Mouse (Mus musculus) liver, adult 2 months (tissue): ENCODE measurements around the gene Hoxd13.

Source experiments
- CTCF ChIP-seq: fragments of 200-500 bp; IDR thresholded peaks from 2 replicates; pipeline ENCODE4 v1.5.1; 2011; ENCODE audit warnings: low read depth, low read length, control low read depth
- POLR2A ChIP-seq: fragments of 200-500 bp; IDR thresholded peaks from 2 replicates; pipeline ENCODE4 v1.6.1; 2011; ENCODE audit warnings: low read length, control low read depth; ENCODE audit not compliant: insufficient read depth; ENCODE audit errors: extremely low read depth

- TF ChIP-seq POLR2A (no peak), CTCF (no peak)
Measured at GRCm38 (mm10) chr2:74699664-74700545, 31.8 kb downstream of the Hoxd13 start.
